Mouse (Mus musculus) hindbrain, embryonic 13.5 days (tissue): Measurements from ENCODE around the gene Actb. TPM values are rescaled to one million over a fixed set of nuclear protein-coding genes. Genes with fewer than 3 reads are reported as not detected.
A peak's percentile ranks its signal among the peaks of the same experiment; 100 is the strongest.
"Not testable (repeated sequence)": the region's sequence is repeated elsewhere in the genome, so short reads cannot be mapped to it uniquely, and the experiment has no call there.

Experiments
- ATAC-seq: fragments of 200-750 bp; cut with Nextera tagmentation; 2 replicates; pipeline ENCODE4 v1.8.0; 2017; ENCODE audit warnings: moderate TSS enrichment; ENCODE audit not compliant: low FRiP score
- H3K27ac ChIP-seq: fragments of 300-500 bp; sonication (generic); 2 replicates; pipeline ENCODE4 v1.5.1; 2015; ENCODE audit warnings: inconsistent platforms, mild to moderate bottlenecking, moderate library complexity
- H3K27me3 ChIP-seq: fragments of 300-500 bp; sonication (generic); 2 replicates; pipeline ENCODE4 v1.6.1; 2015; ENCODE audit warnings: mild to moderate bottlenecking, inconsistent platforms
- H3K36me3 ChIP-seq: fragments of 300-500 bp; sonication (generic); 2 replicates; pipeline ENCODE4 v1.6.1; 2015; ENCODE audit warnings: mild to moderate bottlenecking, inconsistent platforms
- H3K4me1 ChIP-seq: fragments of 300-500 bp; sonication (generic); replicated peaks from 2 replicates; pipeline ENCODE4 v1.6.1; 2015; ENCODE audit warnings: inconsistent platforms
- H3K4me2 ChIP-seq: fragments of 300-500 bp; sonication (generic); 2 replicates; pipeline ENCODE4 v1.6.1; 2015; ENCODE audit warnings: inconsistent platforms, mild to moderate bottlenecking, moderate library complexity
- H3K4me3 ChIP-seq: fragments of 300-500 bp; sonication (generic); 2 replicates; pipeline ENCODE4 v1.5.1; 2015; ENCODE audit warnings: mild to moderate bottlenecking, inconsistent platforms
- H3K9ac ChIP-seq: fragments of 300-500 bp; sonication (generic); 2 replicates; pipeline ENCODE4 v1.6.1; 2015; ENCODE audit warnings: mild to moderate bottlenecking, inconsistent platforms
- H3K9me3 ChIP-seq: fragments of 300-500 bp; sonication (generic); 2 replicates; pipeline ENCODE4 v1.6.1; 2016; ENCODE audit warnings: inconsistent platforms
- WGBS: fragments of 180-500 bp; shearing (Covaris S2); methylation state at CpG from one replicate; pipeline ENCODE4 v1.1.7; 2015; 5-methylcytosine and 5-hydroxymethylcytosine counted together
- polyA plus RNA-seq: library from polyadenylated mRNA; unstranded; fragments of >200 nt; fragmentation: Nextera tagmentation; extraction: Ambion mirVana; gene quantifications from 2 replicates; pipeline ENCODE4 v1.2.1, GENCODE M21; 2015

Actb gene
- polyA plus RNA-seq, 1 experiment from 2014 or later: 17,716 TPM

DNA sequence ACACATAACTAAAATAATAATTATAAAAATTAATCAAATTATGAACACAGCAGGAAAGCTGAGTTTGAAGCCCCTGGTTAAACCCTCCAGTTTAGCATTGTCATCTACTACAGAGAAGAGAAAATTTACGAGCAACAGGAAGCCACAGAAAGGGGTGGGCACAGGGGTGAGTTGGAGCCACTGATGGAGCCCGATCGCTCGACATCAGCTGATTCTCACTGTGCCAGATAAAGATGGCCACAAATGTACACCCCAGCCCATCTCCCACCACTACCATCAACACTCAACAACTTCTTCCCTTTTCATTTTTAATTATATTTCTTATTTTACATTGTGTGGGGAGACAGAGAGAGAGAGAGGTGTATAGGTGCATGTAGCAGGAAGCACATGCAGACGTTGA lies 9.8 kb downstream of the Actb start:
- Histone ChIP-seq H3K4me3 (no peak overlapping the region), H3K9me3 (no peaks in the 10 kb centered on the region), H3K9ac (no peak overlapping the region), H3K27ac (no peak overlapping the region), H3K4me1 (peaks cover 36% of the 10 kb centered on the region), H3K4me2 (no peak overlapping the region), H3K36me3 (peaks cover 28% of the 10 kb centered on the region), H3K27me3 (no peaks in the 10 kb centered on the region)
- 95% methylated on average over 5 of the region's 5 CpGs for WGBS
- no peak for ATAC-seq

DNA sequence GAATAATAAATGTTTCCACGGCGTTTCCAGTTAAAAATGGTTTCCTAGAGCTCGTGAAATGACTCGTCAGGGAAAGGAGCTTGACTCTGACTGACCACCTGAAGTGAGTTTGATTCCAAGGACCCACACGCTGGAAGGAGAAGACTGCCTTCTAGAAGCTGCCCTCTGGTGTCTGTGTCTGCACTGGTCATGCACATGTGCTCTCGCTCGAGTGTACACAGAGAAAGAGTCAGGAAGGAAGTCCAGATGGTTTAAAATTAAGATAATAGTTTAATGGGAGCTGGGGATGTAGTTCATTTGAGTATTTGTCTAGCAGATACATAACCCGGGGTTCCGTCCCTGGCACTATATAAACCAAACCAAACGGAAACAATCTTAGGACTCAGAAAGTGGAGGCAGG lies 10.4 kb downstream of the Actb start:
- Histone ChIP-seq H3K9me3 (no peaks in the 10 kb centered on the region), H3K4me3 (no peak overlapping the region), H3K27me3 (no peaks in the 10 kb centered on the region), H3K9ac (no peak overlapping the region), H3K27ac (no peak overlapping the region), H3K4me2 (peak overlapping the region; percentile 89; the same call in 1 of the 2 replicates), H3K36me3 (peaks cover 23% of the 10 kb centered on the region), H3K4me1 (peaks cover 36% of the 10 kb centered on the region)
- WGBS: 84% methylated on average over 10 of the region's 10 CpGs
- ATAC-seq: no peak

DNA sequence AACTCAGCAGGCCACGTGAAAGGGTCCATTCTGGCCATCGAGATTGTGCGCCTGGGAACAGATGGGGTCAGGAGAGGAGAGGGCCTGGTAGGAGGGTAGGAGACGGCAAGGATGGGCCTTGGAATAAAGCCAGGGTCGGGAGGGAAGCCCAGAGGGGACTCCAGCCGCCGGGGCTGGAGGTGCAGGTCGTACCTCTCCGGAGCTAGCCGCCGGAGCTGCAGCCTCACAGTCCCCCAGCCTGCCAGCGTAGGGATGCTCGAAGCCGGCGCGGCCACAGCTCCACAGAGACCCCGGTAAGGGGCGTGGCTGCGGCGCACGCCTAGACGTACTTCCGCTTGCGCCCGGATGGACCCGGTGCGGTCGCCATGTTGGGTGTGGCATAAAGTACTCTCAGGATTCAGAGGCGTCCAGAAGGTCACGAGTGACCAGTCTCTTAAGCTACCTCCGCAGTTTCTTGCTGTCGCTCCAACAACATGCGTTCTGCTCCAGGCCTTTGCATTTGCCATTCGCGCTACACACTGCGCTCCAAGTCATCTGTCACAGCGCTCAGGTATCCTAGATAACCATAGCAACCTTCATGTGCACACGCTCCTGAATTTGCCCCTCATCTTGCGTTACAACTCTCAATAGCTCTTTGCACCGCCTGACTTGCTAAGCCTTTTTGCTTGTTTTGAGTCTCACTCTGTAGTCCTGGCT lies 11.5 kb downstream of the Actb start, which contains the start of gene Fbxl18:
TSS of gene Fbxl18 (minus strand) at position 504 of the 696 bp plus-strand sequence.
- H3K4me3 ChIP-seq: peak within 1 kb of the TSS; percentile 78
- H3K27me3 ChIP-seq: no peaks in the 10 kb centered on the region
- no peaks in the 10 kb centered on the region for H3K9me3 ChIP-seq
- peak; percentile 96 for ATAC-seq
- H3K9ac ChIP-seq: peak within 1 kb of the TSS; percentile 93
- 0% methylated on average over 40 of the region's 40 CpGs for WGBS
- peak within 1 kb of the TSS; percentile 90 for H3K27ac ChIP-seq
- H3K4me2 ChIP-seq: peak within 1 kb of the TSS; percentile 89
- peaks cover 36% of the 10 kb centered on the region for H3K4me1 ChIP-seq
- peaks cover 13% of the 10 kb centered on the region for H3K36me3 ChIP-seq

DNA sequence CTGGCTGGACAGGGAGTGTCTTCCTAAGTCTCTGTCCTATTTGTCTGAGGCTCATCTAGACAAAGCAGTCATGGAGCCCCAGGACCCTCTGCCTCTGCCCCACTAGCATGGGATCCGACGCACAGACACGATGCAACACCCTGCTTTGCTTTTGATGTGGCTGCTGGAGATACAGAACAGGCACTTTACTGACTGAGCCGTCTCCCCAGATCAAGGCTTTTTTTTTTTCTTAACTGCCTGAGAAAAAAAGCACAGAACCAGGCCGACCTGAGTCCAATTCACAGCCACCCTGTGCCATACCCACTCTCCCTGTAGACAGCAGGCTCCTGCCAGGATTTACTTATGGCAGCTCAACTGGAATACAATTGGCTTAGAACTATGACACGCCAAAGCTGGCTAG lies 15.2 kb downstream of the Actb start:
- H3K27ac ChIP-seq: no peak overlapping the region
- no peak overlapping the region for H3K4me3 ChIP-seq
- H3K4me1 ChIP-seq: peaks cover 36% of the 10 kb centered on the region
- H3K27me3 ChIP-seq: no peaks in the 10 kb centered on the region
- no peak overlapping the region for H3K4me2 ChIP-seq
- H3K36me3 ChIP-seq: peaks cover 18% of the 10 kb centered on the region
- 88% methylated on average over 6 of the region's 6 CpGs for WGBS
- H3K9ac ChIP-seq: 0 out of 2 replicates have a peak overlapping the region, but pooled peaks have one; percentile 43
- no peak for ATAC-seq
- no peaks in the 10 kb centered on the region for H3K9me3 ChIP-seq

DNA sequence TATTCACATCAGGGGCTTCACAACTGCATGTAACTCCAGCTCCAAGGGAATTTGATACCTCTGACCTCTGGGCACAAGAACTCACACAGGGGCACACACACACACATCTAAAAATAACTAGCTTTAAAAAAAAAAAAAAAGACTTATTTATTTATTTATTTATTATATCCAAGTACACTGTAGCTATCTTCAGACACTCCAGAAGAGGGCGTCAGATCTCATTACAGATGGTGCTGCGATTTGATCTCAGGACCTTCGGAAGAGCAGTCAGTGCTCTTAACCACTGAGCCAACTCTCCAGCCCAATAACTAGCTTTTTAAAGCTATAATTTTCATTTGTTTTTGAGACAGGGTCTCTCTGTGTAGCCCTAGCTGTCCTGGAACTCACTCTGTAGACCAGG lies 19.0 kb downstream of the Actb start:
- peaks cover 55% of the 10 kb centered on the region for H3K36me3 ChIP-seq
- H3K4me1 ChIP-seq, H3K9ac ChIP-seq, H3K4me3 ChIP-seq, H3K27ac ChIP-seq, H3K9me3 ChIP-seq, H3K27me3 ChIP-seq, ATAC-seq, H3K4me2 ChIP-seq: not testable (repeated sequence)
- WGBS: 90% methylated on average over 3 of the region's 3 CpGs

- no peak overlapping the region for H3K4me3 ChIP-seq
- no peak overlapping the region for H3K4me2 ChIP-seq
- H3K9me3 ChIP-seq: no peaks in the 10 kb centered on the region
- no peak overlapping the region for H3K9ac ChIP-seq
- WGBS: 92% methylated on average over 20 of the region's 20 CpGs
- no peak for ATAC-seq
- H3K4me1 ChIP-seq: peaks cover 6% of the 10 kb centered on the region
- no peaks in the 10 kb centered on the region for H3K27me3 ChIP-seq
- peaks cover 60% of the 10 kb centered on the region for H3K36me3 ChIP-seq
- H3K27ac ChIP-seq: no peak overlapping the region
These were observed 19.8 kb downstream of the Actb start for GRCm38 (mm10) chr5:142886761-142887160.

DNA sequence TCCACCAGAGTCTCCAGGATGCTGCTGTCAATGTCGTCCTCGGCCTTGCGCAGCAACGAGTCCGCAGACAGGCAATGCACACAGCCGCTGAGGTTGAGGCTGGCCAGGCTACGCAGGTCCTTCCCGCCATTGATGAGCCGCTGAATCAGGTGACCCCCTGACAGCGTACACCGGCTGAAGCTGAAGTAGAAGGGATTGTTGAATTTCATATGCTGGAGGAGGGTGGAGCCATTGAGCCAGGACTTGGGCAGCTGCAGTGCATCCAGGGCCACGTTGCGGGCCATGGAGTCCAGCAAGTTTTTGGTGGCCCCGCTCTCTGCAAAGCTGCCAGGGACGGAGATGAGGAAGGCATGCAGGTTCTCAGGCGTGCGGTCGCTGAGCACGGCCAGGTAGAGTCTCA lies 20.4 kb downstream of the Actb start:
- H3K9ac ChIP-seq: no peak overlapping the region
- no peak for ATAC-seq
- H3K27ac ChIP-seq: no peak overlapping the region
- peaks cover 10% of the 10 kb centered on the region for H3K4me1 ChIP-seq
- H3K36me3 ChIP-seq: peaks cover 62% of the 10 kb centered on the region
- no peak overlapping the region for H3K4me3 ChIP-seq
- no peaks in the 10 kb centered on the region for H3K9me3 ChIP-seq
- H3K27me3 ChIP-seq: no peaks in the 10 kb centered on the region
- WGBS: 94% methylated on average over 19 of the region's 19 CpGs
- no peak overlapping the region for H3K4me2 ChIP-seq

- H3K4me1 ChIP-seq: peaks cover 36% of the 10 kb centered on the region
- H3K9ac ChIP-seq: no peak overlapping the region
- no peaks in the 10 kb centered on the region for H3K27me3 ChIP-seq
- H3K9me3 ChIP-seq: no peaks in the 10 kb centered on the region
- no peak overlapping the region for H3K27ac ChIP-seq
- H3K4me3 ChIP-seq: no peak overlapping the region
- peaks cover 64% of the 10 kb centered on the region for H3K36me3 ChIP-seq
- 96% methylated on average over 11 of the region's 11 CpGs for WGBS
- no peak overlapping the region for H3K4me2 ChIP-seq
- no peak for ATAC-seq
These were observed 24.1 kb downstream of the Actb start for GRCm38 (mm10) chr5:142882471-142882870.

DNA sequence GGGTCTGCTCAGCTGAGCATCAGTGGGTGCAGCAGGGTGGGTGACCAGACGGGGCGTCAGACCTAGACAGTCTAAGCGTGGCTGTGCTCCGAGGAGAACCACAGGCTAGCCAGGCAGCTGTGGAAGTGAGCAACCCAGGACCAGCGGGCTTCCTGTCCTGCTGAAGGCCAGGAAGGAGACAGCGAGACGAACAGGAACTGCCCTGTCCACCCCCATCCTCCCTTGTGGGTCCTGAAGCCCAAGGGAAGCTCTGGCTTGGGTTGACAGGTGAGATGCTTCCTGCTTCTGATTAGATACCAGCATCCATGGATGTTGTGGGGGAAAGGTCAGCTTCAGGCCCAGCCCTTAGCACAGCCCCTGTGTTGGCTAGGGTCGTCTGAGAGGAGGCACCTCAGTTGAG lies 24.6 kb downstream of the Actb start:
- Histone ChIP-seq H3K4me1 (peaks cover 42% of the 10 kb centered on the region), H3K27ac (peak overlapping the region; percentile 67; the same call in 1 of the 2 replicates), H3K4me2 (no peak overlapping the region), H3K4me3 (no peak overlapping the region), H3K27me3 (no peaks in the 10 kb centered on the region), H3K9me3 (no peaks in the 10 kb centered on the region), H3K9ac (peak overlapping the region; percentile 69; the same call in 1 of the 2 replicates), H3K36me3 (peaks cover 62% of the 10 kb centered on the region)
- ATAC-seq: no peak
- WGBS: 83% methylated on average over 8 of the region's 8 CpGs

- Histone ChIP-seq H3K36me3 (peaks cover 60% of the 10 kb centered on the region), H3K4me2 (no peak overlapping the region), H3K4me3 (no peak overlapping the region), H3K9me3 (no peaks in the 10 kb centered on the region), H3K4me1 (peaks cover 42% of the 10 kb centered on the region), H3K9ac (peak overlapping the region; percentile 69), H3K27me3 (no peaks in the 10 kb centered on the region), H3K27ac (peak overlapping the region; percentile 67)
- WGBS: 19% methylated on average over 13 of the region's 13 CpGs
- ATAC-seq: no peak
These were observed 25.6 kb downstream of the Actb start for GRCm38 (mm10) chr5:142880806-142881516.

DNA sequence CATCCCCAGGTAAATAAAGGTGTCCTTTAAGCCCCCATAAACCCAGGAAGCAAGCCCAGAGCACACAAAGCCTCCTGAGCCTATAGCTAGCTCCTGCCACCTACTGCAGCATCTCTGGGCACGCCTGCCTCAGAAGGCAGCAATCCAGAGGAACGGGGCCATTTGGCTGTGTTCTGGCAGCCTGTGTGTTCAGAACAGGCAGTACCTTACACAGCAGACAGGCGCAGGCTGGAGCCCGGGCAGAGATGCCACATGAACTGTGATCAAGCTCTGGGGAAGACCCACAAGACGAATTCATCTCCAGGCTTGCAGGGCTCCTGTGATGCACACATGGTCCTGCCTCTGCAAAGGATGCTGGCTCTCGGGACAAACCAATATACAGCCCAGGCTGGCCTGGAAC lies 26.3 kb downstream of the Actb start:
- H3K27me3 ChIP-seq: no peaks in the 10 kb centered on the region
- ATAC-seq: no peak
- WGBS: 80% methylated on average over 6 of the region's 6 CpGs
- peak overlapping the region; percentile 67; the same call in 1 of the 2 replicates for H3K27ac ChIP-seq
- peaks cover 58% of the 10 kb centered on the region for H3K36me3 ChIP-seq
- no peaks in the 10 kb centered on the region for H3K9me3 ChIP-seq
- H3K9ac ChIP-seq: peak overlapping the region; percentile 69
- no peak overlapping the region for H3K4me2 ChIP-seq
- H3K4me1 ChIP-seq: peaks cover 45% of the 10 kb centered on the region
- no peak overlapping the region for H3K4me3 ChIP-seq

DNA sequence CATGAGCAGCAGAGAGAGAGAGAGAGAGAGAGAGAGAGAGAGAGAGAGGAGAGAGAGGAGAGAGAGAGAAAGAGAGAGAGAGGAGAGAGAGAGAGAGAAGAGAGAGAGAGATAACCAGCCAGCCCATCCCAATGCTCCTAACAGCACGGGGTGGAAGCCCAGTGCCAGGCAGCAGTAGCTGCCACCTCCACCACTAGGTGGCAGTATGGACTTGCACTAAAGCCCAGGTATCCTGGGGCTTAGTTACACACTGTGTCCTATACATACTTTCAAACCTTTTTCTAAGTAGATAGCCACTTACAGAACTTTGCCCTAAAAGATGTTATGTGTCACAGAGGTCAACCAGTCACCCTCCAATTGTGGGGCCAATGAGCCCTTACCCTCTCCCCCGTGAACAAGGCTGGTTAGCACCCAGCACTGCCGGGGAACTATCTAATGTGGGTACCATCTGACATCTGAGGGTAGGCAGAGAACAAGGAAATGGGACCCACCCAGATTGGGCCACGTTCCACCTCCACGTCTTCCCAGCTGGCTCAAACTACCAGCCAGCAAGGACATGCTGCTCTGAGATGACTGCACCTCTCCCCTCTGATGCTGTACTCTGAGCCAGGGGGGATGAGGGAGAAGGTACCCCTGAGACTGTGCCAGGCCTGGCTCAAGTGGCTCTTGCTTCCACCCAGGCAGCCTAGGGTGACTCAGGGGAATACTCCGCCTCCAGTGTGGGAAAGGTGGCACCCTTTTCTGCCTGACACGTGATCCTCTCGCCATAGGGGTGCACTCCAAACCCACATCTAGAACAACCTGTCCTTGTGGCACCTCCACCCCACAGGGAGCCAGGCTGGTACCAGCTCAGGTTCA lies 27.0 kb downstream of the Actb start:
- no peak overlapping the region for H3K27ac ChIP-seq
- peak; percentile 70; the same call in 1 of the 2 replicates for ATAC-seq
- 73% methylated on average over 8 of the region's 8 CpGs for WGBS
- peaks cover 57% of the 10 kb centered on the region for H3K36me3 ChIP-seq
- no peak overlapping the region for H3K4me2 ChIP-seq
- H3K4me1 ChIP-seq: peaks cover 50% of the 10 kb centered on the region
- H3K4me3 ChIP-seq: no peak overlapping the region
- H3K9me3 ChIP-seq: no peaks in the 10 kb centered on the region
- H3K27me3 ChIP-seq: no peaks in the 10 kb centered on the region
- H3K9ac ChIP-seq: peak overlapping the region; percentile 69
